Mouse (Mus musculus) neural tube, embryonic 14.5 days (tissue): ENCODE data around the gene Plppr1. TPM values are rescaled to one million over a fixed set of nuclear protein-coding genes. Genes with fewer than 3 reads are reported as not detected.

Experiments
- ATAC-seq: fragments of 200-750 bp; cut with Nextera tagmentation; 2 replicates; pipeline ENCODE4 v1.8.0; 2017; ENCODE audit warnings: low read depth, mild to moderate bottlenecking, moderate TSS enrichment, moderate library complexity
- H3K27ac ChIP-seq: fragments of 300-500 bp; sonication (generic); 2 replicates; pipeline ENCODE4 v1.5.1; 2014; ENCODE audit warnings: low read depth, mild to moderate bottlenecking, control low read depth, low read length, moderate library complexity, mixed read lengths
- H3K27me3 ChIP-seq: fragments of 300-500 bp; sonication (generic); 2 replicates; pipeline ENCODE4 v1.6.1; 2014; ENCODE audit warnings: low read length; ENCODE audit not compliant: control insufficient read depth, insufficient read depth
- H3K36me3 ChIP-seq: fragments of 300-500 bp; sonication (generic); 2 replicates; pipeline ENCODE4 v1.6.1; 2014; ENCODE audit warnings: low read length, mixed read lengths; ENCODE audit not compliant: control insufficient read depth, insufficient read depth
- H3K4me1 ChIP-seq: fragments of 300-500 bp; sonication (generic); 2 replicates; pipeline ENCODE4 v1.6.1; 2014; ENCODE audit warnings: low read length; ENCODE audit not compliant: control insufficient read depth, insufficient read depth
- H3K4me2 ChIP-seq: fragments of 300-500 bp; sonication (generic); 2 replicates; pipeline ENCODE4 v1.6.1; 2014; ENCODE audit warnings: mild to moderate bottlenecking, low read depth, low read length, control low read depth
- H3K4me3 ChIP-seq: fragments of 300-500 bp; sonication (generic); 2 replicates; pipeline ENCODE4 v1.5.1; 2014; ENCODE audit warnings: low read depth, low read length, control low read depth, mixed read lengths
- H3K9ac ChIP-seq: fragments of 300-500 bp; sonication (generic); replicated peaks from 2 replicates; pipeline ENCODE4 v1.6.1; 2014; ENCODE audit warnings: low read depth, mild to moderate bottlenecking, control low read depth, low read length, mixed read lengths
- H3K9me3 ChIP-seq: fragments of 300-500 bp; sonication (generic); 2 replicates; pipeline ENCODE4 v1.6.1; 2016; ENCODE audit warnings: low read length; ENCODE audit not compliant: control insufficient read depth
- WGBS: fragments of 180-500 bp; shearing (Covaris S2); extraction: QIAGEN DNeasy Blood & Tissue Kit; methylation state at CpG from one replicate; pipeline ENCODE4 v1.1.7; 2014; 5-methylcytosine and 5-hydroxymethylcytosine counted together
- polyA plus RNA-seq: library from polyadenylated mRNA; unstranded; fragments of >200 nt; fragmentation: Nextera tagmentation; extraction: Ambion mirVana; gene quantifications from 2 replicates; pipeline ENCODE4 v1.2.1, GENCODE M21; 2014

Plppr1 gene
- polyA plus RNA-seq, 1 experiment from 2014 or later: 116 TPM

DNA sequence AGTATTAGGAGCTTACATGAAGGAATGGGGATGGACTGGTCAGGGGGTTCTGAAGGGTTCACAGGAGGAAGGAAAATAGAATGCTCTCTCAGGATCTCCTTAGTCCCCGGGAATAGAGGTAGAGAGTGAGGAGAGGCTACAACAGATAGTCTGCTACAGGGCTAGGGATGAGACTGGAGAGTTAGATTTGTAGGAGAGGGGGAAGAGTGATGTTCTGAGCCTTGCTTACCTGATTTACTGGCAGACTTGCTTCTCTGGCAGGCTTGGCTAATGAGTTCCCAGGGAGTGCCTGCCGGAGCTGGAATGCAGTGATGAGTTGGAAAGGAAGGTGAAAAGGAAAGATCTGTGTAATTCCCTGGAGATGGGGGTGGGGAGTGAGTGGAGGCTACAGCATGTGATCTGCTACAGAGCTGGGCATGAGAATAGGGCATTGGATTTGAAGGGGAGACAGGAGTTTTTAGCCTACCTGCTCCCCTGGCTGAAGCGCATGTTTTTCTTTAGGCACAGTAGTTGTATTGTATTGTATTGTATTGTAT, 131.0 kb downstream of the Plppr1 start:
- Histone ChIP-seq H3K9me3 (no peaks in the 10 kb centered on the region), H3K9ac (no peak overlapping the region), H3K36me3 (no peaks in the 10 kb centered on the region), H3K4me3 (no peak overlapping the region), H3K27ac (no peak overlapping the region), H3K4me2 (no peak overlapping the region), H3K4me1 (peaks cover 5% of the 10 kb centered on the region; the same call in 1 of the 2 replicates), H3K27me3 (no peaks in the 10 kb centered on the region)
- peak; percentile 66; the same call in 1 of the 2 replicates for ATAC-seq
- WGBS: 52% methylated on average over 3 of the region's 3 CpGs

- H3K4me1 ChIP-seq: 0 out of 2 replicates have a peak, but pooled peaks cover 4% of the 10 kb centered on the region
- H3K36me3 ChIP-seq: no peaks in the 10 kb centered on the region
- H3K9me3 ChIP-seq: no peaks in the 10 kb centered on the region
- no peak overlapping the region for H3K4me2 ChIP-seq
- no peak overlapping the region for H3K9ac ChIP-seq
- no peak overlapping the region for H3K27ac ChIP-seq
- H3K4me3 ChIP-seq: no peak overlapping the region
- ATAC-seq: peak; percentile 61; the same call in 1 of the 2 replicates
- H3K27me3 ChIP-seq: no peaks in the 10 kb centered on the region
- WGBS: 75% methylated on average over 8 of the region's 8 CpGs
These were observed 138.2 kb downstream of the Plppr1 start for GRCm38 (mm10) chr4:49197125-49197747.

DNA sequence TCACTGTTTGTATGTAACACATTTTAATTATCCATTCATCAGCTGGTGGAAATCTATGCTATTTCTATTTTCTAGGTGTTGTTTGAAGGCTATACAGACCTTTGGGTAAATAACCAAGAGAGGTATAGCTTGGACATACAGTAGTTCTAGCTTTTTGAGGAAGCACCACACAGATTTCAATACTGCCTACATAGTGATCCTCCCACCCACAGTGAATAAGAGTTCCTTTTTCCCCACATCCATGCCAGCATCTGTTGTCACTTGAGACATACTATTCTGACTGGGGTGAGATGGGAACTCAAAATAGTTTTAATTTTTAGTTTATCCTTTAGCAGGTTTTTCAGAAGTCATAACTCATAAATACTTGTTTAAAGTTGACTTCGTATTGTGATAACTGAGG, 151.4 kb downstream of the Plppr1 start:
- Histone ChIP-seq H3K9me3 (no peaks in the 10 kb centered on the region), H3K4me2 (no peak overlapping the region), H3K4me3 (no peak overlapping the region), H3K36me3 (no peaks in the 10 kb centered on the region), H3K9ac (no peak overlapping the region), H3K27ac (no peak overlapping the region), H3K4me1 (no peaks in the 10 kb centered on the region), H3K27me3 (no peaks in the 10 kb centered on the region)
- ATAC-seq: no peak
- WGBS: 97% methylated on average over 1 of the region's 1 CpGs

- no peak for ATAC-seq
- H3K36me3 ChIP-seq: no peaks in the 10 kb centered on the region
- no peak overlapping the region for H3K9ac ChIP-seq
- no peak overlapping the region for H3K4me2 ChIP-seq
- H3K27ac ChIP-seq: no peak overlapping the region
- H3K4me3 ChIP-seq: no peak overlapping the region
- WGBS: 74% methylated on average over 5 of the region's 5 CpGs
- no peaks in the 10 kb centered on the region for H3K9me3 ChIP-seq
- H3K4me1 ChIP-seq: no peaks in the 10 kb centered on the region
- no peaks in the 10 kb centered on the region for H3K27me3 ChIP-seq
These were observed 152.5 kb downstream of the Plppr1 start for GRCm38 (mm10) chr4:49211582-49211981.

GRCm38 (mm10) chr4:49212616-49213544, 153.8 kb downstream of the Plppr1 start:
- no peaks in the 10 kb centered on the region for H3K27me3 ChIP-seq
- no peak overlapping the region for H3K27ac ChIP-seq
- H3K9ac ChIP-seq: no peak overlapping the region
- H3K4me3 ChIP-seq: no peak overlapping the region
- ATAC-seq: no peak
- 74% methylated on average over 11 of the region's 11 CpGs for WGBS
- no peak overlapping the region for H3K4me2 ChIP-seq
- no peaks in the 10 kb centered on the region for H3K4me1 ChIP-seq
- no peaks in the 10 kb centered on the region for H3K36me3 ChIP-seq
- no peaks in the 10 kb centered on the region for H3K9me3 ChIP-seq

GRCm38 (mm10) chr4:49214341-49214740, 155.3 kb downstream of the Plppr1 start:
- Histone ChIP-seq H3K27me3 (no peaks in the 10 kb centered on the region), H3K36me3 (no peaks in the 10 kb centered on the region), H3K4me2 (no peak overlapping the region), H3K4me1 (no peaks in the 10 kb centered on the region), H3K9me3 (no peaks in the 10 kb centered on the region), H3K27ac (no peak overlapping the region), H3K4me3 (no peak overlapping the region), H3K9ac (no peak overlapping the region)
- ATAC-seq: no peak
- WGBS: 68% methylated on average over 3 of the region's 3 CpGs

DNA sequence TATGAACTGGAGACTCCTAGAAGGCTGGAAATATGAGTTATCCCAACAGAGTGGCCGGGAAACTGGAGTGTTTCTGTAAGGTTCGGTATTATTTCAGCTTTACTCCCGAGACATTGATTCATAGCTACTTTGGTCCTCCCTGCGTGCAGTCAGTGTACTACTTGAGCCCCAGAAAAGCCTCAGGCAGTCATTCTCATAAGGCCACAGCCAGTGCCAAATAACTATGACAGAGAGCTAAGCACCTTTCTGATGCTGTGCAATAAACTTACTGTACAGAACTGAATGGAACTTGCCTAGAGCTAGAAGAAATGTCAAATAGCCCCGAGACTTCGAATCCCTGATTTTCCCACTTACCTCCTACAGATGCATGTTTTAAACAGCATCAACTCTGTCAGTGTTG, 164.4 kb downstream of the Plppr1 start:
- no peak overlapping the region for H3K9ac ChIP-seq
- WGBS: 57% methylated on average over 6 of the region's 6 CpGs
- 0 out of 2 replicates have a peak, but pooled peaks cover 5% of the 10 kb centered on the region for H3K4me1 ChIP-seq
- no peak overlapping the region for H3K4me3 ChIP-seq
- no peaks in the 10 kb centered on the region for H3K27me3 ChIP-seq
- no peaks in the 10 kb centered on the region for H3K36me3 ChIP-seq
- ATAC-seq: no peak
- no peak overlapping the region for H3K27ac ChIP-seq
- H3K9me3 ChIP-seq: no peaks in the 10 kb centered on the region
- no peak overlapping the region for H3K4me2 ChIP-seq

DNA sequence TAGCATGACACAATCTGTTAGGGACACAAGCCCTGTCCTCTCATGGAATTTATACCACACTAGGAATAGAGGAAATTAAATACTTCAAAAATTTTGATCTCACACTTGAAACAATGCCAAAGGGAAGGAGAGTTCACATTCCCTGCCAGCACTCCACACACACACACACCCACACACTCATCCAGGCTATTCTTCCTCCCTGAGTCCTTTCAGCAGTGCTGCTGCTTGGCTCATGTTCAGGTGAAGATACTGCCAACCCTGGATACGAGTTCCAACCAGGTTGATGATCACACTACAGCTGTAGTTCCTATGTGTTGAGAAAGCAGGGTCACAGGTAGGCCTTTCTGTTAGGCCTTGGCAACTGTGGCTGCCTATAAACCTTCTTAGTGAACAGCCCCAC, 165.9 kb downstream of the Plppr1 start:
- no peaks in the 10 kb centered on the region for H3K9me3 ChIP-seq
- no peaks in the 10 kb centered on the region for H3K36me3 ChIP-seq
- no peak overlapping the region for H3K4me2 ChIP-seq
- no peak overlapping the region for H3K4me3 ChIP-seq
- H3K27ac ChIP-seq: no peak overlapping the region
- ATAC-seq: no peak
- H3K9ac ChIP-seq: no peak overlapping the region
- no peaks in the 10 kb centered on the region for H3K27me3 ChIP-seq
- 0 out of 2 replicates have a peak, but pooled peaks cover 5% of the 10 kb centered on the region for H3K4me1 ChIP-seq
- 71% methylated on average over 1 of the region's 1 CpGs for WGBS
